Mouse (Mus musculus) heart, embryonic 12.5 days (tissue): ENCODE results near the gene Masp1. TPM values are rescaled to one million over a fixed set of nuclear protein-coding genes. Genes with fewer than 3 reads are reported as not detected.
A peak's percentile ranks its signal among the peaks of the same experiment; 100 is the strongest.

ENCODE experiments used
- ATAC-seq: fragments of 200-750 bp; cut with Nextera tagmentation; 2 replicates; pipeline ENCODE4 v1.8.0; 2017; ENCODE audit warnings: moderate TSS enrichment, moderate library complexity; ENCODE audit not compliant: insufficient number of reproducible peaks, low FRiP score
- H3K27ac ChIP-seq: fragments of 300-500 bp; sonication (generic); 2 replicates; pipeline ENCODE4 v1.5.1; 2016; ENCODE audit warnings: mild to moderate bottlenecking, moderate library complexity; ENCODE audit not compliant: poor library complexity, severe bottlenecking
- H3K27me3 ChIP-seq: fragments of 300-500 bp; sonication (generic); replicated peaks from 2 replicates; pipeline ENCODE4 v1.6.1; 2016; ENCODE audit warnings: mild to moderate bottlenecking, moderate library complexity
- H3K36me3 ChIP-seq: fragments of 300-500 bp; sonication (generic); 2 replicates; pipeline ENCODE4 v1.6.1; 2016; ENCODE audit warnings: mild to moderate bottlenecking, moderate library complexity
- H3K4me1 ChIP-seq: fragments of 300-500 bp; sonication (generic); replicated peaks from 2 replicates; pipeline ENCODE4 v1.6.1; 2016; ENCODE audit warnings: mild to moderate bottlenecking
- H3K4me2 ChIP-seq: fragments of 300-500 bp; sonication (generic); 2 replicates; pipeline ENCODE4 v1.6.1; 2016; ENCODE audit warnings: mild to moderate bottlenecking, moderate library complexity
- H3K4me3 ChIP-seq: fragments of 300-500 bp; sonication (generic); 2 replicates; pipeline ENCODE4 v1.5.1; 2016; ENCODE audit warnings: mild to moderate bottlenecking
- H3K9ac ChIP-seq: fragments of 300-500 bp; sonication (generic); 2 replicates; pipeline ENCODE4 v1.6.1; 2016; ENCODE audit warnings: mild to moderate bottlenecking, moderate library complexity
- H3K9me3 ChIP-seq: fragments of 300-500 bp; sonication (generic); replicated peaks from 2 replicates; pipeline ENCODE4 v1.6.1; 2016; ENCODE audit warnings: mild to moderate bottlenecking, moderate library complexity
- WGBS: fragments of 180-500 bp; shearing (Covaris S2); methylation state at CpG from one replicate; pipeline ENCODE4 v1.1.7; 2016; 5-methylcytosine and 5-hydroxymethylcytosine counted together
- polyA plus RNA-seq: library from polyadenylated mRNA; unstranded; fragments of >200 nt; fragmentation: Nextera tagmentation; extraction: Ambion mirVana; gene quantifications from 2 replicates; pipeline ENCODE4 v1.2.1, GENCODE M21; 2016

Masp1 gene
- polyA plus RNA-seq, 1 experiment from 2014 or later = 14.5 TPM

GRCm38 (mm10) chr16:23458906-23459588 lies 61.6 kb downstream of the Masp1 start:
- Histone ChIP-seq H3K4me1 (peaks cover 9% of the 10 kb centered on the region; the same call in 1 of the 2 replicates), H3K27me3 (peaks cover 3% of the 10 kb centered on the region; the same call in 1 of the 2 replicates), H3K27ac (no peak overlapping the region), H3K9ac (no peak overlapping the region), H3K4me3 (no peak overlapping the region), H3K9me3 (no peaks in the 10 kb centered on the region), H3K36me3 (no peaks in the 10 kb centered on the region), H3K4me2 (no peak overlapping the region)
- WGBS = 54% methylated on average over 7 of the region's 7 CpGs
- ATAC-seq = no peak

- no peak overlapping the region for H3K4me2 ChIP-seq
- H3K27ac ChIP-seq = no peak overlapping the region
- H3K9ac ChIP-seq = no peak overlapping the region
- no peak for ATAC-seq
- no peaks in the 10 kb centered on the region for H3K9me3 ChIP-seq
- peaks cover 3% of the 10 kb centered on the region; the same call in 1 of the 2 replicates for H3K27me3 ChIP-seq
- 78% methylated on average over 5 of the region's 5 CpGs for WGBS
- H3K4me3 ChIP-seq = no peak overlapping the region
- H3K36me3 ChIP-seq = no peaks in the 10 kb centered on the region
- peaks cover 9% of the 10 kb centered on the region; the same call in 1 of the 2 replicates for H3K4me1 ChIP-seq
These were observed 63.3 kb downstream of the Masp1 start for GRCm38 (mm10) chr16:23457338-23457737.

- peaks cover 3% of the 10 kb centered on the region; the same call in 1 of the 2 replicates for H3K27me3 ChIP-seq
- H3K36me3 ChIP-seq = no peaks in the 10 kb centered on the region
- H3K4me2 ChIP-seq = no peak overlapping the region
- no peak overlapping the region for H3K9ac ChIP-seq
- peaks cover 11% of the 10 kb centered on the region for H3K4me1 ChIP-seq
- ATAC-seq = peak; percentile 42; the same call in 1 of the 2 replicates
- no peak overlapping the region; the same call in 1 of the 2 replicates for H3K27ac ChIP-seq
- WGBS = 48% methylated on average over 3 of the region's 3 CpGs
- no peak overlapping the region for H3K4me3 ChIP-seq
- no peaks in the 10 kb centered on the region for H3K9me3 ChIP-seq
These were observed 64.1 kb downstream of the Masp1 start for GRCm38 (mm10) chr16:23456534-23456933.

GRCm38 (mm10) chr16:23454376-23454775 lies 66.2 kb downstream of the Masp1 start:
- 82% methylated on average over 6 of the region's 6 CpGs for WGBS
- Histone ChIP-seq H3K4me3 (no peak overlapping the region), H3K4me1 (peaks cover 12% of the 10 kb centered on the region), H3K27ac (no peak overlapping the region), H3K36me3 (no peaks in the 10 kb centered on the region), H3K9ac (no peak overlapping the region), H3K4me2 (no peak overlapping the region), H3K9me3 (no peaks in the 10 kb centered on the region), H3K27me3 (peaks cover 3% of the 10 kb centered on the region; the same call in 1 of the 2 replicates)
- no peak for ATAC-seq

GRCm38 (mm10) chr16:23452476-23452875 lies 68.1 kb downstream of the Masp1 start:
- Histone ChIP-seq H3K9ac (no peak overlapping the region), H3K9me3 (no peaks in the 10 kb centered on the region), H3K4me3 (no peak overlapping the region), H3K27ac (no peak overlapping the region), H3K4me2 (no peak overlapping the region), H3K36me3 (no peaks in the 10 kb centered on the region), H3K4me1 (peaks cover 12% of the 10 kb centered on the region), H3K27me3 (peaks cover 3% of the 10 kb centered on the region; the same call in 1 of the 2 replicates)
- no peak for ATAC-seq
- 17% methylated on average over 3 of the region's 3 CpGs for WGBS

- Histone ChIP-seq H3K4me1 (peaks cover 4% of the 10 kb centered on the region; the same call in 1 of the 2 replicates), H3K4me3 (no peak overlapping the region), H3K4me2 (no peak overlapping the region), H3K36me3 (no peaks in the 10 kb centered on the region), H3K9me3 (no peaks in the 10 kb centered on the region), H3K27ac (no peak overlapping the region), H3K27me3 (no peaks in the 10 kb centered on the region; the same call in 1 of the 2 replicates), H3K9ac (no peak overlapping the region)
- ATAC-seq = no peak
- WGBS = 86% methylated on average over 4 of the region's 4 CpGs
These were observed 69.8 kb downstream of the Masp1 start for GRCm38 (mm10) chr16:23450816-23451215.

GRCm38 (mm10) chr16:23449946-23450345 lies 70.7 kb downstream of the Masp1 start:
- Histone ChIP-seq H3K9me3 (no peaks in the 10 kb centered on the region), H3K27me3 (no peaks in the 10 kb centered on the region; the same call in 1 of the 2 replicates), H3K4me1 (peaks cover 4% of the 10 kb centered on the region; the same call in 1 of the 2 replicates), H3K4me2 (no peak overlapping the region), H3K27ac (no peak overlapping the region), H3K9ac (no peak overlapping the region), H3K36me3 (no peaks in the 10 kb centered on the region), H3K4me3 (no peak overlapping the region)
- WGBS = 54% methylated on average over 2 of the region's 2 CpGs
- no peak for ATAC-seq

- no peaks in the 10 kb centered on the region for H3K36me3 ChIP-seq
- no peaks in the 10 kb centered on the region for H3K27me3 ChIP-seq
- no peak overlapping the region for H3K9ac ChIP-seq
- no peak overlapping the region for H3K4me2 ChIP-seq
- H3K4me3 ChIP-seq = no peak overlapping the region
- no peaks in the 10 kb centered on the region; the same call in 1 of the 2 replicates for H3K9me3 ChIP-seq
- 83% methylated on average over 4 of the region's 4 CpGs for WGBS
- no peak overlapping the region for H3K27ac ChIP-seq
- no peaks in the 10 kb centered on the region for H3K4me1 ChIP-seq
- no peak for ATAC-seq
These were observed 76.4 kb downstream of the Masp1 start for GRCm38 (mm10) chr16:23444231-23444630.

- Histone ChIP-seq H3K9ac (no peak overlapping the region), H3K4me2 (no peak overlapping the region), H3K36me3 (no peaks in the 10 kb centered on the region), H3K27me3 (no peaks in the 10 kb centered on the region), H3K9me3 (no peaks in the 10 kb centered on the region; the same call in 1 of the 2 replicates), H3K4me1 (no peaks in the 10 kb centered on the region), H3K4me3 (no peak overlapping the region), H3K27ac (no peak overlapping the region)
- no peak for ATAC-seq
- WGBS = 64% methylated on average over 12 of the region's 12 CpGs
These were observed 83.0 kb downstream of the Masp1 start for GRCm38 (mm10) chr16:23437404-23438166.

GRCm38 (mm10) chr16:23429991-23430390 lies 90.6 kb downstream of the Masp1 start:
- H3K9me3 ChIP-seq = no peaks in the 10 kb centered on the region
- no peak overlapping the region for H3K4me2 ChIP-seq
- no peaks in the 10 kb centered on the region; the same call in 1 of the 2 replicates for H3K27me3 ChIP-seq
- no peaks in the 10 kb centered on the region for H3K36me3 ChIP-seq
- H3K9ac ChIP-seq = no peak overlapping the region
- 83% methylated on average over 8 of the region's 8 CpGs for WGBS
- H3K27ac ChIP-seq = no peak overlapping the region
- no peak for ATAC-seq
- no peaks in the 10 kb centered on the region for H3K4me1 ChIP-seq
- H3K4me3 ChIP-seq = no peak overlapping the region

GRCm38 (mm10) chr16:23428647-23429319 lies 91.8 kb downstream of the Masp1 start, which contains the start of gene Rtp1:
TSS of gene Rtp1 (plus strand) at chr16:23429133.
- Histone ChIP-seq H3K9ac (no peak within 1 kb of the TSS), H3K4me3 (no peak within 1 kb of the TSS), H3K27ac (no peak within 1 kb of the TSS), H3K4me1 (no peaks in the 10 kb centered on the region), H3K27me3 (no peaks in the 10 kb centered on the region; the same call in 1 of the 2 replicates), H3K36me3 (no peaks in the 10 kb centered on the region), H3K4me2 (no peak within 1 kb of the TSS), H3K9me3 (no peaks in the 10 kb centered on the region)
- no peak for ATAC-seq
- 75% methylated on average over 7 of the region's 7 CpGs for WGBS
